Mouse (Mus musculus) left cerebral cortex, postnatal 36 days (tissue): Measurements from ENCODE around the gene Prkn. TPM values are rescaled to one million over a fixed set of nuclear protein-coding genes. Genes with fewer than 3 reads are reported as not detected.
A peak's percentile ranks its signal among the peaks of the same experiment; 100 is the strongest.

ENCODE experiments used
- DNase-seq, 2 experiments: peaks; one replicate each; pipeline ENCODE4 v3.0.0; 2021 to 2022; ENCODE audit warnings: low spot score in 2 of 2, mixed read lengths in 1 of 2
- intact Hi-C: fragments of 180-260 bp; cut with DNase I; formaldehyde crosslinking; loops from one replicate; pipeline ENCODE4 v1.15.1; 2025
- total RNA-seq, 2 experiments: library from RNA; stranded (reverse); gene quantifications; 2 replicates each; pipeline ENCODE4 v1.2.3; 2021

Gene Prkn
- total RNA-seq, 2 experiments from 2014 or later: 15.0 to 20.2 TPM

DNA sequence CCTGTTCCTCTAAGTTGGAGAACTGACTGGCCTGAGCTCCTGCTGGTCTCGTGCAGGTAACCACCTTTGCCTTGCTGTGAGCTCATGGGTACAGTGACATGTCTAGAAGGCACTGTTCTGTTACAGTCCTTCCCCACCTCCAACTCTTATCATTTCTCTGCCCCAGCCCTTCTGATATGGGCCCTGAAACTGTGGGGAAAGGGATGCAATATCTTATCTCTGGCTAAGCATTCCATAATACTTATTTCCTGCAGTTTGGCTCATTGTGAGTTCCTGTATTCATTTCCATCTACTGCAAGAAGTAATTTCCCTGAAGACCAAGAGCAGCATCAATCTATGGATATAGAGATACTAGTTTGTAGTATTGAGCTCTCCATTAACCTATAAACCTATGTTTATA is 506.1 kb downstream of the Prkn start:
- DNase-seq: no peak
- intact Hi-C loops: no loop called here

DNA sequence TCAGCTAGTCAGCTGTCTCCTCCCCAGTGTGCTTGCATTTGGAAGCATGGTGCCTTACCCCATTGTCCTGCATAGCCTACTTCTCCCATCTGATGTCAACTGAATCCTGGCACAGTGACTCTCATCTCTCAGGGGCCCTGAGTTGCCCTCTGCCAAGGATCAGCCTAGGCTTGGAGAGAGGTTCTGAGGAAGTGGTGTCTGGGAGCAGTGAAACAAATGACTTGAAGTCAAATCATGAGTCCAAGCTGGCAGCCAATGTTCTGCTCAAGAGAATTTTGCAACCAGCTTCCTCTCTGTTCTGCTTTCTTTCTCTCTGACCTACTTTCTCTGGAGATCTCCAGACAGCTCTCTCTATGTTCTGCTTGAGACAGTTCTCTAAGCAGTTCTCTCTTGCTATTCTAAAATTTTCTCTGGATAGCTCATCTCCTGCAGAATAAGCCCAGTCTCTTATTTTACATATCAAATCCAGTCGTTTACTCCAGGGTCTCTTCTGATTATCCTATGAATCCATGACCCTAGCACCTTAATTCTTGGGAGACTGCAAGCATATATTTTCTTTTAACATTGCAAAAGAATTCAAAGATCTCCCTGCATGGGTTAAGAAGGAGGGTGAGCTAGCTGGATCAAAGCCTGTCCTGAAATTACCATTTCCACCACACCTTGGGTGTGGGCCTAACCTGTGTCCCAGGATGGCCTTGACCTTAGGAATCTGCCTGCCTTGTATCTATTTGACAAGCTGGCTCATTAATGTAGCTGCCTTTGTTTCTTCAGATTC is 512.8 kb downstream of the Prkn start:
- intact Hi-C loops: no loop called here
- DNase-seq: peak in 1 of 2 experiments; percentile 11

- DNase-seq: no peak
- intact Hi-C loops: no loop called here
These were observed 513.4 kb downstream of the Prkn start for GRCm38 (mm10) chr17:11353553-11353945.

GRCm38 (mm10) chr17:11354348-11354747 is 514.2 kb downstream of the Prkn start:
- no peak for DNase-seq
- intact Hi-C loops: no loop called here

GRCm38 (mm10) chr17:11375461-11375860 is 535.3 kb downstream of the Prkn start:
- no peak for DNase-seq
- intact Hi-C loops: no loop called here

- intact Hi-C loops: loop anchor here (10.0 kb wide), 1 partner anchor 231 kb away; no protein-coding TSS in a partner anchor
- DNase-seq: peak; percentile 27 to 30
These were observed 543.3 kb downstream of the Prkn start for GRCm38 (mm10) chr17:11383364-11383962.

GRCm38 (mm10) chr17:11385246-11385645 is 545.1 kb downstream of the Prkn start:
- peak; percentile 78 to 81 for DNase-seq
- intact Hi-C loops: loop anchor here (10.0 kb wide), 1 partner anchor 230 kb away; no protein-coding TSS in a partner anchor

- intact Hi-C loops: no loop called here
- no peak for DNase-seq
These were observed 552.6 kb downstream of the Prkn start for GRCm38 (mm10) chr17:11392622-11393294.

- no peak for DNase-seq
- intact Hi-C loops: no loop called here
These were observed 554.4 kb downstream of the Prkn start for GRCm38 (mm10) chr17:11394607-11395006.

- DNase-seq: no peak
- intact Hi-C loops: no loop called here
These were observed 557.5 kb downstream of the Prkn start for GRCm38 (mm10) chr17:11397678-11398077.

DNA sequence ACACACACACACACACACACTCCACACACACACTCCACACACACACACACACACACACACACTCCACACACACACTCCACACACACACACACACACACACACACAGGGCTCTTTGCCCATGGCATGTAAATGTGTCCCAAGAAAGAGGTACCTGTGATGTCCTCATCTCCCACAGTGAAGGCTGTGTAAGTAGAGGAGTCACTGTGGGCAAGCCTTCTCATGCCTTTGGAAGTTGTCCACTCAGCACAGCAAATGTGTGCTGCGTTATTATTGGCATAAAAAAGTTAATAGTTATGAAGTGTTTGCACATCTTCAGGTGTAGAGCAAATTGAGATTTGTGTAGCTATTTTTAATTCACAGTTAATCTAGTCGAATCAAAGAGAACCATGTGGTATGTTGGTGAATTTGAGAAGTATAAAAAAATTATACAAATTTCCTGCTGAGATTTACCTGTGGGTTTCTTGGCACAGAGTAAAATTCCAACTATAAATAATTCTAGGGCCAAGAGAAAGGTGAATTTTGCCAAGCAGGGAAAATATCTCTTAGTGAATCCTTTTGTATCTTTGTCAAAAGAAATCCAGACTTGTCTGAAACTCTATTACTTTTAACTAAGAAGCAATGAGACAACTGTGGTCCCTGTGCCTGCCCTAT is 562.2 kb downstream of the Prkn start:
- DNase-seq: no peak
- intact Hi-C loops: no loop called here

- no peak for DNase-seq
- intact Hi-C loops: no loop called here
These were observed 571.2 kb downstream of the Prkn start for GRCm38 (mm10) chr17:11411414-11411813.

DNA sequence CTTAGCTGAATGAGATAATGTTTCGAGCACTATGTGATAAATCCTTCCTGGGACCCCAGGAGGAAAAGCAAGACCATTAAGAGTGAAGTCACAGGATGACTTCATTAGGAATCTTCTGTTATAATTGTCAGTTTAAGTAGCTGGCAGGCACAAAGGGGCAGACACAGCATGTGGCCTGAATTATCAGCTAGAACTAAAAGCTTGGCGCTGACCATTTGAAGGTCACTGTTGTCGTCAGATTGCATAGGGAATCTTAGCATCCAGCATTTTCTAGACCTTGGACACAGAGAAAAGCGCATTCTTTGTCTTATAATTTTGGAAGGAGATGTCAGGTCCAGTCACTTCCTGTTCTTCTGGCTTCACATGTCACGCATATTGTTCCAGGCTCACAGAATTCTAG is 573.5 kb downstream of the Prkn start:
- intact Hi-C loops: no loop called here
- no peak for DNase-seq

GRCm38 (mm10) chr17:11414288-11414687 is 574.1 kb downstream of the Prkn start:
- intact Hi-C loops: no loop called here
- no peak for DNase-seq

GRCm38 (mm10) chr17:11417150-11417549 is 577.0 kb downstream of the Prkn start:
- no peak for DNase-seq
- intact Hi-C loops: no loop called here

DNA sequence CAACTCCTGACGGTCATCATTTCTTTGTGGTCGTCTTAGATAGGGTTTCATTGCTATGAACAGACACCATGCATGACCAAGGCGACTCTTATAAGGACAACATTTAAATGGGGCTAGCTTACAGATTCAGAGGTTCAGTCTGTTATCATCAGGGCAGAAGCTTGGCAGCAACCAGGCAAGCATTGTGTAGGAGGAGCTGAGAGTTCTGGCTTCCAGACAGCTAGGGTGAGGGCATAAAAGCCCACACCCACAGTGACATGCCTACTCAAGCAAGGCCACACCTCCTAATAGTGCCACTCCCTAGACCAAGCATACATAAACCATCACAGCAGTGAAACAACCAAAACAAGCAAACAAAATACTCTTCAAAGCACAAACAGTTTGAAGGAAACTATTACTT is 579.3 kb downstream of the Prkn start:
- no peak for DNase-seq
- intact Hi-C loops: no loop called here

GRCm38 (mm10) chr17:11420839-11421238 is 580.7 kb downstream of the Prkn start:
- peak in 1 of 2 experiments; percentile 10 for DNase-seq

GRCm38 (mm10) chr17:11421264-11421940 is 581.2 kb downstream of the Prkn start:
- intact Hi-C loops: no loop called here
- no peak for DNase-seq

More at GRCm38 (mm10) chr17:11420839-11421238, 580.7 kb downstream of the Prkn start:
- intact Hi-C loops: no loop called here

DNA sequence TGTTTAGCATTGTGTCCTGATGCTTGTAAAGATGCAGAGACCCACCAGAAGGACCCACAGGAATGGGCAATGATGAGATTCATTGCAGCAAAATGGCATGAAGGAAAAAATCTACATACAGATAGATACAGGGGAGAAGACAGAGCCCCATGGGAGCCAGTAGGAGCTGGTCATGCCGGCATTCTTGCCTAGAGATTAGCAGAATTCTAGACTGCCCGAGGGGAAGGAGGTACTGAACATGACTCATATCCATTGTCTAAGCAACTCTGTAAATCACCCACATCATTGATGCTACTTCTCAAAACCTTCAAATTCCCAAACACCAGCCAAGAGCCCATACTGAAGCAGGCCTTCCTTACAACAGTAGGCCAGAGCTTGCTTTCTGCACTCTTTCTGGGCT is 591.1 kb downstream of the Prkn start:
- intact Hi-C loops: no loop called here
- no peak for DNase-seq

DNA sequence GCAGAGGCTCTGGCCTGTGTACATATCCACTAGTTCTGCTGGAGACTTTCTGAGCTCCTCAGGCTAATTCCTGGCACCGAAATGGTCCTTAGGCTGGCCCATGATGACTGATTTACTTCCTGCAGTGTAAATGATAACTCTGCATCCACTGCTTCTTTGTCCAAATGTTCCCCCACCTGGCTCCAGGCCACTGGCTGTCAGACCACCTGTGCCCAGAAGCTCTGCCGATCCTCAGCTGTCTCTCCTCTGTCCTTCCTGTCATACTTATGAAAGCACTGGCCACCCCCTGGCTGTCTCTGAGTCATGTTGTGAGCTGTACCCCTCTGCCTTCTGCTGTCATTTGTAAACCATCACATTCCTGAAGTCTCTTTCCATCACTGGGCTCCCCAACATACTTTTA is 592.4 kb downstream of the Prkn start:
- intact Hi-C loops: no loop called here
- DNase-seq: no peak
